Mouse (Mus musculus) T-cell, adult 2 months (primary cell): ENCODE measurements at regions not wholly inside any gene's neighbourhood (a gene's known extent, or its start where the extent isn't known, plus 50 kb on each side); places are given as distances from the start of the nearest gene placed in this dataset.

Source experiments
- DNase-seq: peaks from one replicate; pipeline ENCODE4 v3.0.0; 2022; ENCODE audit warnings: low spot score

- DNase-seq = no peak
Measured at GRCm38 (mm10) chr13:28455016-28455415, 197.7 kb downstream of the Gm11361 start.

GRCm38 (mm10) chr13:28450699-28451445 is 193.5 kb downstream of the Gm11361 start:
- DNase-seq = no peak

- no peak for DNase-seq
Measured at GRCm38 (mm10) chr13:28449026-28449425, 191.7 kb downstream of the Gm11361 start.

- DNase-seq = no peak
Measured at GRCm38 (mm10) chr13:28442250-28442649, 184.9 kb downstream of the Gm11361 start.

- DNase-seq = no peak
Measured at GRCm38 (mm10) chr13:28433445-28433844, 176.1 kb downstream of the Gm11361 start.

GRCm38 (mm10) chr13:28432017-28432416 is 174.7 kb downstream of the Gm11361 start:
- no peak for DNase-seq

GRCm38 (mm10) chr13:28426085-28426484 is 168.8 kb downstream of the Gm11361 start:
- peak; percentile 9 for DNase-seq

- no peak for DNase-seq
Measured at GRCm38 (mm10) chr13:28425116-28425515, 167.8 kb downstream of the Gm11361 start.

GRCm38 (mm10) chr13:28424446-28425059 is 167.2 kb downstream of the Gm11361 start:
- no peak for DNase-seq

- no peak for DNase-seq
Measured at GRCm38 (mm10) chr13:28421309-28421708, 164.0 kb downstream of the Gm11361 start.

GRCm38 (mm10) chr13:28420636-28421035 is 163.3 kb downstream of the Gm11361 start:
- DNase-seq = no peak

- DNase-seq = peak; percentile 57
Measured at GRCm38 (mm10) chr13:28419950-28420381, 162.6 kb downstream of the Gm11361 start.

GRCm38 (mm10) chr13:28418936-28419681 is 161.8 kb downstream of the Gm11361 start:
- DNase-seq = no peak

- peak; percentile 48 for DNase-seq
Measured at GRCm38 (mm10) chr13:28417929-28418881, 160.9 kb downstream of the Gm11361 start.

- DNase-seq = peak; percentile 69
Measured at GRCm38 (mm10) chr13:28417431-28417928, 160.2 kb downstream of the Gm11361 start.

- DNase-seq = no peak
Measured at GRCm38 (mm10) chr13:28416887-28417286, 159.6 kb downstream of the Gm11361 start.

GRCm38 (mm10) chr13:28416231-28416630 is 158.9 kb downstream of the Gm11361 start:
- DNase-seq = no peak

GRCm38 (mm10) chr13:28415769-28416168 is 158.4 kb downstream of the Gm11361 start:
- DNase-seq = no peak

GRCm38 (mm10) chr13:28410324-28410723 is 153.0 kb downstream of the Gm11361 start:
- no peak for DNase-seq

- no peak for DNase-seq
Measured at GRCm38 (mm10) chr13:28409609-28409902, 152.2 kb downstream of the Gm11361 start.

GRCm38 (mm10) chr13:28408868-28409608 is 151.7 kb downstream of the Gm11361 start:
- DNase-seq = no peak
